Mouse (Mus musculus): ENCODE measurements around the gene Olfr974.
"Not testable (repeated sequence)": the region's sequence is repeated elsewhere in the genome, so short reads cannot be mapped to it uniquely, and the experiment has no call there.

Olfr974 gene

GRCm38 (mm10) chr9:39937201-39937600 lies at the start of gene Olfr974:
TSS of gene Olfr974 (plus strand) at chr9:39937501.
- no peak for DNase-seq (ENCODE audit: low spot score)

- no peak for DNase-seq (ENCODE audit: low spot score)
These were observed 32.2 kb upstream of the Olfr974 start for GRCm38 (mm10) chr9:39905106-39905505.

GRCm38 (mm10) chr9:39907036-39907435 lies 30.3 kb upstream of the Olfr974 start, which contains the start of gene Olfr229:
TSS of gene Olfr229 (plus strand) at chr9:39907336.
- no peak for DNase-seq (ENCODE audit: low spot score)

- DNase-seq (ENCODE audit: low spot score), result no peak
These were observed 27.4 kb upstream of the Olfr974 start for GRCm38 (mm10) chr9:39909939-39910338.

GRCm38 (mm10) chr9:39927975-39928836 lies 9.1 kb upstream of the Olfr974 start:
- DNase-seq (ENCODE audit: low spot score), result not testable (repeated sequence)

- not testable (repeated sequence) for DNase-seq (ENCODE audit: low spot score)
These were observed 8.5 kb upstream of the Olfr974 start for GRCm38 (mm10) chr9:39928837-39929236.

- DNase-seq (ENCODE audit: low spot score), result no peak
These were observed 14.6 kb downstream of the Olfr974 start, which contains the start of gene Olfr975 for GRCm38 (mm10) chr9:39951946-39952345. TSS of gene Olfr975 (minus strand) at chr9:39952046.

GRCm38 (mm10) chr9:39961033-39961432 lies 23.7 kb downstream of the Olfr974 start, which contains the start of gene Olfr976:
TSS of gene Olfr976 (minus strand) at chr9:39961133.
- DNase-seq (ENCODE audit: low spot score), result not testable (repeated sequence)

- DNase-seq (ENCODE audit: low spot score), result not testable (repeated sequence)
These were observed 39.4 kb downstream of the Olfr974 start for GRCm38 (mm10) chr9:39976581-39977145.

- DNase-seq (ENCODE audit: low spot score), result no peak
These were observed 54.5 kb downstream of the Olfr974 start, which contains the start of gene Olfr978 for GRCm38 (mm10) chr9:39991813-39992212. TSS of gene Olfr978 (plus strand) at chr9:39992113.

All from urinary bladder, postnatal 10 days (tissue).